Mouse (Mus musculus): ENCODE measurements around the gene Igdcc4. TPM values are rescaled to one million over a fixed set of nuclear protein-coding genes. Genes with fewer than 3 reads are reported as not detected.

Gene Igdcc4
- polyA plus RNA-seq, 1 experiment from 2014 or later = 55.6 TPM

DNA sequence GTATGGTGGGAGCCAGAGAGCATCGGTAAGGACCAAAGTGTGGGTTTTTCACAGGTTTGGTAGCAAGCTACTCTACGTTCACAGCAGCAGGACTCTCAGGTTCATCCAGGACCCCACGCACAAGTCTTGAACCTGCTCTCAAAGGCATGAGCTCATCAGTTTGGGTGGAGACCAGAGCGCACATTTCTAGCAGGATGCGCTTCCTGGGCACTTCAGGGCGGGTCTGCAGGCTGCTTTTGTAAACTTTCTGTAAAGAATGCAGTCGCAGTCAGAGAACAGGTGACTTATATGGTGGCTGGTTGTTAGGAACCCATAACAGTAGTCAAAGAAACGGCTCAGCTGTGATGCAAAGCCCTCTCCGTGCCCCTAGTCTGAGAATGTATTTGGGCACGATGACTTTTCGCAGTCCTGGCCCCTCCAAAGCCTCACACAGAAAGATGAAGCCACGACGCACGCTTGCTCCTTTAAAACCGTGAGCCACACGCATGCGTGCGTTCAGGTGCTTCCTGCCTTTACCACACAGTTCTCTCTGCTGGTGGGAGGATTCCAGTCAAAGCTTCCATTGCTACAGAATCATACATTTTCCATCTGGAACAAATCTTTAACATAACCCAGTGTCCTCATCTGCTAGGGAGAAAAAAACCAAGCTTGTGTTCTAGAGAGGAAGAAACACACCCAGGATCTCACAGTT lies 18.1 kb upstream of the Igdcc4 start:
- Histone ChIP-seq H3K27ac (replicated peaks; ENCODE audit: low read depth, low read length) (no peak overlapping the region), H3K4me2 (ENCODE audit: low read depth, low read length) (no peak overlapping the region), H3K27me3 (replicated peaks; ENCODE audit: control insufficient read depth, insufficient read depth, low read length) (no peaks in the 10 kb centered on the region), H3K4me1 (ENCODE audit: control insufficient read depth, insufficient read depth, low read length) (no peaks in the 10 kb centered on the region), H3K9ac (ENCODE audit: low read depth, low read length) (no peak overlapping the region), H3K4me3 (ENCODE audit: low read depth, low read length) (no peak overlapping the region), H3K9me3 (ENCODE audit: control insufficient read depth, low read length) (no peaks in the 10 kb centered on the region), H3K36me3 (ENCODE audit: control insufficient read depth, insufficient read depth, low read length) (peaks cover 59% of the 10 kb centered on the region)
- no peak for ATAC-seq (ENCODE audit: low read depth)
- DNase-seq (ENCODE audit: low spot score) = no peak
- 89% methylated on average over 18 of the region's 18 CpGs for WGBS

GRCm38 (mm10) chr9:65084198-65084807 lies 17.0 kb upstream of the Igdcc4 start:
- WGBS = 70% methylated on average over 7 of the region's 7 CpGs
- H3K4me1 ChIP-seq (ENCODE audit: control insufficient read depth, insufficient read depth, low read length) = no peaks in the 10 kb centered on the region
- peaks cover 49% of the 10 kb centered on the region for H3K36me3 ChIP-seq (ENCODE audit: control insufficient read depth, insufficient read depth, low read length)
- H3K4me2 ChIP-seq (ENCODE audit: low read depth, low read length) = no peak overlapping the region
- H3K27ac ChIP-seq (replicated peaks; ENCODE audit: low read depth, low read length) = no peak overlapping the region
- no peaks in the 10 kb centered on the region for H3K27me3 ChIP-seq (replicated peaks; ENCODE audit: control insufficient read depth, insufficient read depth, low read length)
- H3K4me3 ChIP-seq (ENCODE audit: low read depth, low read length) = no peak overlapping the region
- ATAC-seq (ENCODE audit: low read depth) (no peak), DNase-seq (ENCODE audit: low spot score) (no peak)
- H3K9me3 ChIP-seq (ENCODE audit: control insufficient read depth, low read length) = no peaks in the 10 kb centered on the region
- H3K9ac ChIP-seq (ENCODE audit: low read depth, low read length) = no peak overlapping the region

DNA sequence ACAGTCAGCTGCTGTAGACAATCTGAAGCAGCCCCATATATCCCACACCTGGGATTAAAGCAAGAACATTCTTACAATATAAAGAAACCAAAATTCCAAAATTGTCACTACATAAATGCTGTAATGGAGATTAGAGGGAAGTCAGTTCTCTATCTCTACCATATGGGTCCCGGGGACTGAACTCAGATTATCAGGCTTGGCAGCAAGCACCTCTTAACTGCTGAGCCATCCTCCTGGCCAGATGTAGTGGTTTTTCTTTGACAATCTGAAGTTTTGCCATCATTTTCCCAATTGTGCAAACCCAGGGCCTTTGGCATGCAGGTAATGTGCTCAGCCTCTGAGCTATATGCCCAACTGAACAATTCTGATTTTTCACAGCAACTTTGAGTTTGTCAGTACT lies 16.0 kb upstream of the Igdcc4 start:
- Histone ChIP-seq H3K9ac (ENCODE audit: low read depth, low read length) (no peak overlapping the region), H3K4me3 (ENCODE audit: low read depth, low read length) (no peak overlapping the region), H3K36me3 (ENCODE audit: control insufficient read depth, insufficient read depth, low read length) (peaks cover 40% of the 10 kb centered on the region), H3K4me2 (ENCODE audit: low read depth, low read length) (no peak overlapping the region), H3K4me1 (ENCODE audit: control insufficient read depth, insufficient read depth, low read length) (no peaks in the 10 kb centered on the region), H3K27ac (replicated peaks; ENCODE audit: low read depth, low read length) (no peak overlapping the region), H3K27me3 (replicated peaks; ENCODE audit: control insufficient read depth, insufficient read depth, low read length) (no peaks in the 10 kb centered on the region), H3K9me3 (ENCODE audit: control insufficient read depth, low read length) (no peaks in the 10 kb centered on the region)
- no peak for ATAC-seq (ENCODE audit: low read depth)
- WGBS = 93% methylated on average over 1 of the region's 1 CpGs
- no peak for DNase-seq (ENCODE audit: low spot score)

GRCm38 (mm10) chr9:65086801-65087200 lies 14.5 kb upstream of the Igdcc4 start:
- H3K9ac ChIP-seq (ENCODE audit: low read depth, low read length) = no peak overlapping the region

GRCm38 (mm10) chr9:65087490-65087889 lies 13.8 kb upstream of the Igdcc4 start:
- Histone ChIP-seq H3K36me3 (ENCODE audit: control insufficient read depth, insufficient read depth, low read length) (peaks cover 18% of the 10 kb centered on the region; the same call in 1 of the 2 replicates), H3K9ac (ENCODE audit: low read depth, low read length) (no peak overlapping the region), H3K27me3 (replicated peaks; ENCODE audit: control insufficient read depth, insufficient read depth, low read length) (no peaks in the 10 kb centered on the region), H3K4me3 (ENCODE audit: low read depth, low read length) (no peak overlapping the region), H3K27ac (replicated peaks; ENCODE audit: low read depth, low read length) (no peak overlapping the region), H3K4me1 (ENCODE audit: control insufficient read depth, insufficient read depth, low read length) (no peaks in the 10 kb centered on the region), H3K9me3 (ENCODE audit: control insufficient read depth, low read length) (no peaks in the 10 kb centered on the region), H3K4me2 (ENCODE audit: low read depth, low read length) (no peak overlapping the region)
- 0 out of 2 replicates have a peak, but pooled peaks have one; percentile 55 for ATAC-seq (ENCODE audit: low read depth)
- 30% methylated on average over 5 of the region's 5 CpGs for WGBS
- peak; percentile 72 for DNase-seq (ENCODE audit: low spot score)

More at GRCm38 (mm10) chr9:65086801-65087200, 14.5 kb upstream of the Igdcc4 start:
- WGBS = 79% methylated on average over 1 of the region's 1 CpGs
- H3K36me3 ChIP-seq (ENCODE audit: control insufficient read depth, insufficient read depth, low read length) = peaks cover 25% of the 10 kb centered on the region
- no peak for ATAC-seq (ENCODE audit: low read depth)
- H3K4me2 ChIP-seq (ENCODE audit: low read depth, low read length) = no peak overlapping the region
- H3K27ac ChIP-seq (replicated peaks; ENCODE audit: low read depth, low read length) = no peak overlapping the region
- no peaks in the 10 kb centered on the region for H3K4me1 ChIP-seq (ENCODE audit: control insufficient read depth, insufficient read depth, low read length)
- no peaks in the 10 kb centered on the region for H3K27me3 ChIP-seq (replicated peaks; ENCODE audit: control insufficient read depth, insufficient read depth, low read length)
- H3K9me3 ChIP-seq (ENCODE audit: control insufficient read depth, low read length) = no peaks in the 10 kb centered on the region
- H3K4me3 ChIP-seq (ENCODE audit: low read depth, low read length) = no peak overlapping the region
- DNase-seq (ENCODE audit: low spot score) = no peak

DNA sequence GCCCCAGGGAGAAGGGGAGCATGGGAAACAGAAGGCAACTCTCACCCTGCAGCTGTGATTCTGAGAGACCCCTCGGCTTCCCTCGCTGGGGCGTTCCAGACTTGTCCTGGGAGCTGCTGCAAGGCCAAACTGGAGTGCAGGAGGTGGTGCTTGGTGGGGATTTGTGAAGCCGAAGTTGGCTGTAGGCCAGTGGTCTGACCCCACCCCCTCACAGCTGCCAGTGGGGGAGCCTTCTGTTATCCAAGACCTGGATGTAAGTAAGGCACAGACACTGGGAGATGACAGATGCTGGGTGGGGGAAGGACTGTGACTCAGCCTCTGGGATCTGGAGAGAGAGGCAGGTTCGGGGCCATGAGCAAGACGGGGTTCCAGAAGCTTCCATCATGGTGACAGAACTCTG lies 7.0 kb upstream of the Igdcc4 start:
- H3K9ac ChIP-seq (ENCODE audit: low read depth, low read length) = no peak overlapping the region
- no peaks in the 10 kb centered on the region for H3K36me3 ChIP-seq (ENCODE audit: control insufficient read depth, insufficient read depth, low read length)
- no peaks in the 10 kb centered on the region for H3K27me3 ChIP-seq (replicated peaks; ENCODE audit: control insufficient read depth, insufficient read depth, low read length)
- peaks cover 5% of the 10 kb centered on the region for H3K4me1 ChIP-seq (ENCODE audit: control insufficient read depth, insufficient read depth, low read length)
- H3K27ac ChIP-seq (replicated peaks; ENCODE audit: low read depth, low read length) = peak overlapping the region; percentile 39; the same call in 1 of the 2 replicates
- 26% methylated on average over 6 of the region's 6 CpGs for WGBS
- peak; percentile 81 for ATAC-seq (ENCODE audit: low read depth)
- H3K9me3 ChIP-seq (ENCODE audit: control insufficient read depth, low read length) = no peaks in the 10 kb centered on the region
- DNase-seq (ENCODE audit: low spot score) = peak; percentile 89
- H3K4me2 ChIP-seq (ENCODE audit: low read depth, low read length) = no peak overlapping the region
- H3K4me3 ChIP-seq (ENCODE audit: low read depth, low read length) = no peak overlapping the region

DNA sequence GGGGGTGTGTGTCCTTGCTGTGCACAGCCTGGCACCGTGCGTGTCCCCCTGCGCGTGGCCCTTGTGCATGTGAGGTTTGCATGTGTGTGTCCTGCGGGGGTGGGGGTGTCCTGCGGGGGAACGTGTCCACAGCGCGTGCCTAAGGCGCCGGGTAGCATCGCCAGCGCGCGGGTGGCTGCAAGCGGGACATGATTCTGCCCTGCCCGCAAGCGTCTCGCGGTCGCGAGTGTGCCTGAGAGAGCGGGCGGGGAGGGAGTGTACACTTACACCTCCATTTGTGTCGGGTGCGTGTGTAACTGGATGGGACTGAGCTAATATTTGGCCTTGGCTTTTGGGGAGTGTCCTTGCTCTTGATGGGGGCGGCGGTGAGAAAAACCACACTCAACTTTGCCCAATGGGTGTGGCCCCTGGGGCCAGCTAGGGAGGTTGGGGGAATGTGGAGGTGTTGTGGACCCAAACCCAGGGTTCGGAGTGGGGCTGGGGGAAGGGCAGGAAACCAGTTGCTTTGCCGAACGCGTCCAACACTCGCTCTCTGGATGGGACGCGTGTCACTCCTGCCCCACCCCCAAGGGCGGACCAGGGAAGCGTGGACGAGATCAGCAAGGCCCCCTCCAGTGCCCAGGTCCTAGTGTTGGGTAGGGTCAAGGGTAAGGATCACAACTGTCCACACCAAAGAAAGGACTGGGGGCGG lies 545 bp downstream of the Igdcc4 start:
- Histone ChIP-seq H3K27me3 (replicated peaks; ENCODE audit: control insufficient read depth, insufficient read depth, low read length) (no peaks in the 10 kb centered on the region), H3K36me3 (ENCODE audit: control insufficient read depth, insufficient read depth, low read length) (no peaks in the 10 kb centered on the region), H3K27ac (replicated peaks; ENCODE audit: low read depth, low read length) (peak overlapping the region; percentile 92), H3K4me1 (ENCODE audit: control insufficient read depth, insufficient read depth, low read length) (peaks cover 14% of the 10 kb centered on the region; the same call in 1 of the 2 replicates), H3K9ac (ENCODE audit: low read depth, low read length) (peak overlapping the region; percentile 94), H3K9me3 (ENCODE audit: control insufficient read depth, low read length) (peaks cover 5% of the 10 kb centered on the region; the same call in 1 of the 2 replicates), H3K4me2 (ENCODE audit: low read depth, low read length) (peak overlapping the region; percentile 87), H3K4me3 (ENCODE audit: low read depth, low read length) (peak overlapping the region; percentile 89)
- WGBS = 0% methylated on average over 32 of the region's 39 CpGs
- ATAC-seq (ENCODE audit: low read depth) (peak; percentile 81), DNase-seq (ENCODE audit: low spot score) (peak; percentile 85)

DNA sequence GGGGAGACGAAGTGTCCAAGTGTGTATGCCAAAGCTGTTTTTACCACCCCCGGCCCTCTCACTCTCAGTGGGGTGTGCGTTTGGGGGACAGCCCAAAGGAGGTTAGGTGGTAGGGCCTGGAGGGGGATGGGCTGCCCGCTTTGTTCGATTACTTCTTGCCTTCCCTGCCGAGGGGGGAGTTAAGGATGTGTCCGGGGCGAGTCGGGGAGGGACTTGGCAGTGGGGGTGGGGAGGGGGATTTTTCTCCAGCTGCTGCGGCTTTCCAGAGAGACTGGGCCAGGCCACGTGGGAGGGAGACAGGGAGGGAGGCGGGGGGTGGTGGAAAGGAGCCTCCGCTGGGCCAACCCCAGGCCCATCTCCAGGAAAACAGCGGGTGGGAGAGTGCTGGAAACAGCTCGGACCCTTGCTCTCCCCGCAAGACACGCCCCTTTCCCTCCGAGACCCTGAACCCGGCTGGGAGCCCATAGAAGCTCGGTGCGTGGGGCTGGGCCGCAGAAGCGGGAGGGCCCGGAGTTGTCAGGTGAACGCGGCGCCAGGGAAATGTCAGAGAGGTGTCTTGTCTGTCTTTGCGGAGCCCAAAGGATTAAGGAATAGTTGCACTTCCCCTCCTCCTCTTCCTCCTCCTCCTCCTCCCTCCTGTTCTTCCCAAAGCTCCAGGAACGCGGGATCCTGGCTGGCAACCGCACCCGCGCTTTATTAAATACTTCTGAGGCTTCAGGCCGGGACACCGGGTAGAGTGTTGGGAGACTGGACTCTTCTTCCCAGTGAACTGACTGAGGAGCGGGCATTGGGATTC lies 1.3 kb downstream of the Igdcc4 start:
- H3K4me3 ChIP-seq (ENCODE audit: low read depth, low read length) = peak overlapping the region; percentile 89
- H3K27me3 ChIP-seq (replicated peaks; ENCODE audit: control insufficient read depth, insufficient read depth, low read length) = no peaks in the 10 kb centered on the region
- 2% methylated on average over 26 of the region's 36 CpGs for WGBS
- peak overlapping the region; percentile 87 for H3K4me2 ChIP-seq (ENCODE audit: low read depth, low read length)
- DNase-seq (ENCODE audit: low spot score) = peak; percentile 95
- H3K9ac ChIP-seq (ENCODE audit: low read depth, low read length) = peak overlapping the region; percentile 94
- peak overlapping the region; percentile 92 for H3K27ac ChIP-seq (replicated peaks; ENCODE audit: low read depth, low read length)
- peaks cover 14% of the 10 kb centered on the region; the same call in 1 of the 2 replicates for H3K4me1 ChIP-seq (ENCODE audit: control insufficient read depth, insufficient read depth, low read length)
- H3K9me3 ChIP-seq (ENCODE audit: control insufficient read depth, low read length) = peaks cover 5% of the 10 kb centered on the region; the same call in 1 of the 2 replicates
- no peaks in the 10 kb centered on the region for H3K36me3 ChIP-seq (ENCODE audit: control insufficient read depth, insufficient read depth, low read length)
- ATAC-seq (ENCODE audit: low read depth) = peak; percentile 80
